Mouse (Mus musculus) midbrain, embryonic 11.5 days (tissue): Measurements from ENCODE around the gene Olfr160. TPM values are rescaled to one million over a fixed set of nuclear protein-coding genes. Genes with fewer than 3 reads are reported as not detected.

Source experiments
- ATAC-seq: fragments of 200-750 bp; cut with Nextera tagmentation; 2 replicates; pipeline ENCODE4 v1.8.0; 2017; ENCODE audit warnings: moderate TSS enrichment, moderate library complexity; ENCODE audit not compliant: low FRiP score
- DNase-seq: peaks from one replicate; pipeline ENCODE4 v3.0.0; 2015; ENCODE audit warnings: low spot score; ENCODE audit errors: missing footprints
- H3K27ac ChIP-seq: fragments of 300-500 bp; sonication (generic); 2 replicates; pipeline ENCODE4 v1.5.1; 2014; ENCODE audit warnings: low read depth, low read length
- H3K27me3 ChIP-seq: fragments of 300-500 bp; sonication (generic); 2 replicates; pipeline ENCODE4 v1.6.1; 2014; ENCODE audit warnings: mild to moderate bottlenecking, low read length, moderate library complexity, mixed read lengths; ENCODE audit not compliant: control insufficient read depth, insufficient read depth
- H3K36me3 ChIP-seq: fragments of 300-500 bp; sonication (generic); 2 replicates; pipeline ENCODE4 v1.6.1; 2014; ENCODE audit warnings: mild to moderate bottlenecking, low read length, moderate library complexity, mixed read lengths; ENCODE audit not compliant: control insufficient read depth, insufficient read depth
- H3K4me1 ChIP-seq: fragments of 300-500 bp; sonication (generic); 2 replicates; pipeline ENCODE4 v1.6.1; 2014; ENCODE audit warnings: low read length; ENCODE audit not compliant: control insufficient read depth, insufficient read depth
- H3K4me2 ChIP-seq: fragments of 300-500 bp; sonication (generic); 2 replicates; pipeline ENCODE4 v1.6.1; 2014; ENCODE audit warnings: mild to moderate bottlenecking, moderate library complexity
- H3K4me3 ChIP-seq: fragments of 300-500 bp; sonication (generic); 2 replicates; pipeline ENCODE4 v1.5.1; 2014; ENCODE audit warnings: low read depth, low read length
- H3K9ac ChIP-seq: fragments of 300-500 bp; sonication (generic); 2 replicates; pipeline ENCODE4 v1.6.1; 2014; ENCODE audit warnings: low read length
- H3K9me3 ChIP-seq: fragments of 300-500 bp; sonication (generic); 2 replicates; pipeline ENCODE4 v1.6.1; 2016; ENCODE audit warnings: low read length; ENCODE audit not compliant: control insufficient read depth
- WGBS: fragments of 180-500 bp; shearing (Covaris S2); extraction: QIAGEN DNeasy Blood & Tissue Kit; methylation state at CpG from one replicate; pipeline ENCODE4 v1.1.7; 2014; 5-methylcytosine and 5-hydroxymethylcytosine counted together
- polyA plus RNA-seq: library from polyadenylated mRNA; unstranded; fragments of >200 nt; fragmentation: Nextera tagmentation; extraction: Ambion mirVana; gene quantifications from 2 replicates; pipeline ENCODE4 v1.2.1, GENCODE M21; 2014

Gene Olfr160
- not detected in 2 replicates for polyA plus RNA-seq

DNA sequence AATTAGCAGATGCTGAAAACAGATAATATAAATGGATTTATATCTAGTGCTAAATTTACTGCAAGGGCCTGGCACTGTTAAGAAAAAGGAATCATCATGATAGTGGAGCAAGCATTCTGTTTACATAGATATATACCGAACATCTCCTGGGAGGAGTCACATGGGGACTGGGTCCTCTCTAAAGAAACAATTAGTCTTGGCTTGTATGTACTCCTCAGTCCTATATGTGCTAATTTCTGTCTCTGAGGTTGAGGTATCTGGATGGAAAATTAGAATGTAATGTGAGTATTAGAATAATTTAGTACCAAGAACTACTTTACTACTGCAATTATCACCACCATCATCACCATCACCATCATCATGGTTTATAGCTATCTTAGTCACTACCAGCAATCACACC is at the start of gene Olfr160:
Gene Olfr160, minus strand, starts transcription at position 101 of the 400 bp plus-strand sequence.
- no peaks in the 10 kb centered on the region for H3K27me3 ChIP-seq
- H3K9ac ChIP-seq = no peak within 1 kb of the TSS
- no peaks in the 10 kb centered on the region for H3K4me1 ChIP-seq
- H3K27ac ChIP-seq = no peak within 1 kb of the TSS
- 88% methylated on average over 1 of the region's 1 CpGs for WGBS
- H3K9me3 ChIP-seq = no peaks in the 10 kb centered on the region
- no peak for DNase-seq
- H3K4me3 ChIP-seq = no peak within 1 kb of the TSS
- ATAC-seq = no peak
- no peak within 1 kb of the TSS for H3K4me2 ChIP-seq
- no peaks in the 10 kb centered on the region for H3K36me3 ChIP-seq

GRCm38 (mm10) chr9:37762541-37762940 is 46.5 kb upstream of the Olfr160 start:
- Histone ChIP-seq H3K27ac (no peak overlapping the region), H3K9me3 (no peaks in the 10 kb centered on the region), H3K27me3 (no peaks in the 10 kb centered on the region), H3K4me3 (no peak overlapping the region), H3K4me2 (no peak overlapping the region), H3K9ac (no peak overlapping the region), H3K4me1 (no peaks in the 10 kb centered on the region), H3K36me3 (no peaks in the 10 kb centered on the region)
- 67% methylated on average over 2 of the region's 2 CpGs for WGBS
- DNase-seq (no peak), ATAC-seq (no peak)

- DNase-seq (no peak), ATAC-seq (no peak)
- 78% methylated on average over 2 of the region's 2 CpGs for WGBS
- H3K4me3 ChIP-seq = no peak overlapping the region
- H3K27me3 ChIP-seq = no peaks in the 10 kb centered on the region
- H3K9me3 ChIP-seq = no peaks in the 10 kb centered on the region
- H3K4me2 ChIP-seq = no peak overlapping the region
- H3K9ac ChIP-seq = no peak overlapping the region
- no peak overlapping the region for H3K27ac ChIP-seq
- H3K36me3 ChIP-seq = no peaks in the 10 kb centered on the region
- H3K4me1 ChIP-seq = no peaks in the 10 kb centered on the region
Observed at GRCm38 (mm10) chr9:37761728-37762127, 45.7 kb upstream of the Olfr160 start.

DNA sequence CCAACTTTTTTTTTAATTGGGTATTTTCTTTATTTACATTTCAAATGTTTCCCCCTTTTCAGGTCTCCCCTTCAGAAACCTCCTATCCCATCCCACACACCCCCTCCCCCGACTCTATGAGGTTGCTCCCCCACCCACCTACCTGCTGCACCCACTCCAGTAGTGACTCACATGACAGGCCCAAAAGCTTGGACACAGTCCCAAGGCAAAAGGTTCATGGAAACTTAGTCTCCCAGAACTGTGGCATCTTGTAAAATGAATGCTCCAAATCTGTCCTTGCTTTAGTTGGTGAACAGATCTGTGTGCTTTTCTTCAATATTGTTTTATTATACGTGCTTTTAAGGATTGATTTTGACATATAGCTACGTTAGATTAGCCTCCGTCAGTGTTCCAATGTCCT is 36.0 kb upstream of the Olfr160 start:
- ATAC-seq (no peak), DNase-seq (no peak)
- Histone ChIP-seq H3K4me2 (no peak overlapping the region), H3K4me3 (no peak overlapping the region), H3K36me3 (no peaks in the 10 kb centered on the region), H3K27ac (no peak overlapping the region), H3K9me3 (no peaks in the 10 kb centered on the region), H3K4me1 (0 out of 2 replicates have a peak, but pooled peaks cover 4% of the 10 kb centered on the region), H3K27me3 (no peaks in the 10 kb centered on the region), H3K9ac (no peak overlapping the region)
- 72% methylated on average over 4 of the region's 4 CpGs for WGBS

- Histone ChIP-seq H3K9ac (no peak overlapping the region), H3K27me3 (no peaks in the 10 kb centered on the region), H3K4me1 (0 out of 2 replicates have a peak, but pooled peaks cover 4% of the 10 kb centered on the region), H3K36me3 (no peaks in the 10 kb centered on the region), H3K9me3 (no peaks in the 10 kb centered on the region), H3K27ac (no peak overlapping the region), H3K4me3 (no peak overlapping the region), H3K4me2 (no peak overlapping the region)
- DNase-seq (no peak), ATAC-seq (no peak)
- 64% methylated on average over 2 of the region's 2 CpGs for WGBS
Observed at GRCm38 (mm10) chr9:37751467-37751866, 35.4 kb upstream of the Olfr160 start.

GRCm38 (mm10) chr9:37750319-37751075 is 34.4 kb upstream of the Olfr160 start:
- peak; percentile 68 for ATAC-seq
- peak; percentile 84 for DNase-seq
- Histone ChIP-seq H3K9me3 (no peaks in the 10 kb centered on the region), H3K27me3 (no peaks in the 10 kb centered on the region), H3K4me3 (no peak overlapping the region), H3K36me3 (no peaks in the 10 kb centered on the region), H3K4me1 (0 out of 2 replicates have a peak, but pooled peaks cover 4% of the 10 kb centered on the region), H3K27ac (no peak overlapping the region), H3K4me2 (no peak overlapping the region), H3K9ac (no peak overlapping the region)
- WGBS = 24% methylated on average over 7 of the region's 7 CpGs

- Histone ChIP-seq H3K27me3 (no peaks in the 10 kb centered on the region), H3K4me1 (no peaks in the 10 kb centered on the region), H3K4me2 (no peak within 1 kb of the TSS), H3K27ac (no peak within 1 kb of the TSS), H3K9me3 (no peaks in the 10 kb centered on the region), H3K4me3 (no peak within 1 kb of the TSS), H3K36me3 (no peaks in the 10 kb centered on the region), H3K9ac (no peak within 1 kb of the TSS)
- ATAC-seq (no peak), DNase-seq (no peak)
Observed at GRCm38 (mm10) chr9:37744806-37745205, 28.8 kb upstream of the Olfr160 start, which contains the start of gene Olfr874. TSS of gene Olfr874 (plus strand) at chr9:37745106.

DNA sequence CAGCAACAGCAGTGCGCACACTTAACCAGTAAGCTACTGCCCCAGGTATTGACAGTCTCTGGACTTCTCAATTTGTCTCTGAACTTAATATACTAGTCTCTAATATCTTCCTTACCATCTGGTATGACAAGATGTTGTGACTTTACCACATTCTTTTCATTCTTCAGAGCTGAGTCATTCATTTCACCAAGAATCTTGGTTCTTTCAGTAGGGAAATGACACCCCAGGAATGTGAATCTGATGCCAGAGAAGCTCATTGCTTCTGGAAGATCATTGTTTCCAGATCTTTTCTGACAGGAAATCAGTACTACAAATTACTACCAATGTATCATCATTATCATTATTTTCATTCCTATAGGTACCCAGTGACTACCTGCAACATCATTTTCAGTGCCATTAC is 18.3 kb upstream of the Olfr160 start:
- Histone ChIP-seq H3K4me2 (no peak overlapping the region), H3K36me3 (no peaks in the 10 kb centered on the region), H3K9me3 (no peaks in the 10 kb centered on the region), H3K27me3 (no peaks in the 10 kb centered on the region), H3K9ac (no peak overlapping the region), H3K4me1 (no peaks in the 10 kb centered on the region), H3K4me3 (no peak overlapping the region), H3K27ac (no peak overlapping the region)
- ATAC-seq (no peak), DNase-seq (no peak)
- WGBS = 87% methylated on average over 1 of the region's 1 CpGs

- Histone ChIP-seq H3K9me3 (no peaks in the 10 kb centered on the region), H3K27ac (no peak overlapping the region), H3K4me1 (no peaks in the 10 kb centered on the region), H3K4me2 (no peak overlapping the region), H3K9ac (no peak overlapping the region), H3K36me3 (no peaks in the 10 kb centered on the region), H3K4me3 (no peak overlapping the region), H3K27me3 (no peaks in the 10 kb centered on the region)
- DNase-seq (no peak), ATAC-seq (peak; percentile 85)
- 26% methylated on average over 5 of the region's 5 CpGs for WGBS
Observed at GRCm38 (mm10) chr9:37689970-37690686, 25.9 kb downstream of the Olfr160 start.
